Mouse (Mus musculus) intestine, embryonic 15.5 days (tissue): ENCODE data around the gene Kcnmb4. TPM values are rescaled to one million over a fixed set of nuclear protein-coding genes. Genes with fewer than 3 reads are reported as not detected.

Experiments used
- ATAC-seq: fragments of 200-750 bp; cut with Nextera tagmentation; 2 replicates; pipeline ENCODE4 v1.8.0; 2017; ENCODE audit warnings: moderate TSS enrichment, moderate library complexity
- H3K27ac ChIP-seq: fragments of 300-500 bp; sonication (generic); 2 replicates; pipeline ENCODE4 v1.5.1; 2015; ENCODE audit warnings: mild to moderate bottlenecking, inconsistent platforms
- H3K27me3 ChIP-seq: fragments of 300-500 bp; sonication (generic); replicated peaks from 2 replicates; pipeline ENCODE4 v1.6.1; 2015; ENCODE audit warnings: inconsistent platforms
- H3K36me3 ChIP-seq: fragments of 300-500 bp; sonication (generic); 2 replicates; pipeline ENCODE4 v1.6.1; 2015; ENCODE audit warnings: inconsistent platforms
- H3K4me1 ChIP-seq: fragments of 300-500 bp; sonication (generic); replicated peaks from 2 replicates; pipeline ENCODE4 v1.6.1; 2015; ENCODE audit warnings: inconsistent platforms
- H3K4me2 ChIP-seq: fragments of 300-500 bp; sonication (generic); replicated peaks from 2 replicates; pipeline ENCODE4 v1.6.1; 2015; ENCODE audit warnings: mild to moderate bottlenecking, inconsistent platforms
- H3K4me3 ChIP-seq: fragments of 300-500 bp; sonication (generic); replicated peaks from 2 replicates; pipeline ENCODE4 v1.5.1; 2015; ENCODE audit warnings: inconsistent platforms
- H3K9ac ChIP-seq: fragments of 300-500 bp; sonication (generic); 2 replicates; pipeline ENCODE4 v1.6.1; 2015; ENCODE audit warnings: inconsistent platforms
- H3K9me3 ChIP-seq: fragments of 300-500 bp; sonication (generic); 2 replicates; pipeline ENCODE4 v1.6.1; 2016; ENCODE audit warnings: inconsistent platforms
- WGBS: fragments of 180-500 bp; shearing (Covaris S2); methylation state at CpG from one replicate; pipeline ENCODE4 v1.1.7; 2015; 5-methylcytosine and 5-hydroxymethylcytosine counted together
- polyA plus RNA-seq: library from polyadenylated mRNA; unstranded; fragments of >200 nt; fragmentation: Nextera tagmentation; extraction: Ambion mirVana; gene quantifications from 2 replicates; pipeline ENCODE4 v1.2.1, GENCODE M21; 2015

Kcnmb4 gene
- polyA plus RNA-seq, 1 experiment from 2014 or later, result 3.5 TPM

- H3K4me1 ChIP-seq, result no peaks in the 10 kb centered on the region
- WGBS, result 74% methylated on average over 24 of the region's 24 CpGs
- no peak overlapping the region for H3K9ac ChIP-seq
- no peak overlapping the region for H3K4me3 ChIP-seq
- no peak overlapping the region for H3K4me2 ChIP-seq
- no peaks in the 10 kb centered on the region for H3K9me3 ChIP-seq
- no peaks in the 10 kb centered on the region for H3K27me3 ChIP-seq
- no peak overlapping the region for H3K27ac ChIP-seq
- no peaks in the 10 kb centered on the region for H3K36me3 ChIP-seq
- no peak for ATAC-seq
These were observed 55.5 kb downstream of the Kcnmb4 start for GRCm38 (mm10) chr10:116418121-116418726.

GRCm38 (mm10) chr10:116416726-116417125 is 57.0 kb downstream of the Kcnmb4 start:
- Histone ChIP-seq H3K27ac (no peak overlapping the region), H3K4me2 (no peak overlapping the region), H3K9me3 (no peaks in the 10 kb centered on the region), H3K27me3 (no peaks in the 10 kb centered on the region), H3K9ac (no peak overlapping the region), H3K36me3 (no peaks in the 10 kb centered on the region), H3K4me1 (no peaks in the 10 kb centered on the region), H3K4me3 (no peak overlapping the region)
- no peak for ATAC-seq
- 72% methylated on average over 5 of the region's 5 CpGs for WGBS

- Histone ChIP-seq H3K27me3 (no peaks in the 10 kb centered on the region), H3K4me1 (no peaks in the 10 kb centered on the region), H3K9ac (no peak overlapping the region), H3K4me2 (no peak overlapping the region), H3K36me3 (no peaks in the 10 kb centered on the region), H3K27ac (no peak overlapping the region), H3K9me3 (no peaks in the 10 kb centered on the region), H3K4me3 (no peak overlapping the region)
- 84% methylated on average over 6 of the region's 6 CpGs for WGBS
- no peak for ATAC-seq
These were observed 57.5 kb downstream of the Kcnmb4 start for GRCm38 (mm10) chr10:116416142-116416541.

- H3K4me2 ChIP-seq, result no peak overlapping the region
- H3K27me3 ChIP-seq, result no peaks in the 10 kb centered on the region
- no peaks in the 10 kb centered on the region for H3K36me3 ChIP-seq
- H3K9me3 ChIP-seq, result no peaks in the 10 kb centered on the region
- H3K4me1 ChIP-seq, result no peaks in the 10 kb centered on the region
- ATAC-seq, result no peak
- H3K4me3 ChIP-seq, result no peak overlapping the region
- no peak overlapping the region for H3K9ac ChIP-seq
- WGBS, result 43% methylated on average over 9 of the region's 9 CpGs
- H3K27ac ChIP-seq, result no peak overlapping the region
These were observed 62.9 kb downstream of the Kcnmb4 start for GRCm38 (mm10) chr10:116410826-116411225.

GRCm38 (mm10) chr10:116407684-116408359 is 65.9 kb downstream of the Kcnmb4 start:
- H3K9me3 ChIP-seq, result no peaks in the 10 kb centered on the region
- no peak overlapping the region for H3K4me2 ChIP-seq
- no peaks in the 10 kb centered on the region for H3K36me3 ChIP-seq
- no peaks in the 10 kb centered on the region for H3K4me1 ChIP-seq
- ATAC-seq, result no peak
- H3K4me3 ChIP-seq, result no peak overlapping the region
- WGBS, result 58% methylated on average over 19 of the region's 19 CpGs
- H3K27me3 ChIP-seq, result no peaks in the 10 kb centered on the region
- H3K27ac ChIP-seq, result no peak overlapping the region
- H3K9ac ChIP-seq, result no peak overlapping the region

- 94% methylated on average over 6 of the region's 6 CpGs for WGBS
- no peaks in the 10 kb centered on the region for H3K9me3 ChIP-seq
- ATAC-seq, result no peak
These were observed 68.7 kb downstream of the Kcnmb4 start for GRCm38 (mm10) chr10:116405011-116405410.

GRCm38 (mm10) chr10:116403679-116404078 is 70.0 kb downstream of the Kcnmb4 start:
- H3K27ac ChIP-seq, result no peak overlapping the region
- H3K4me2 ChIP-seq, result no peak overlapping the region
- no peak overlapping the region for H3K4me3 ChIP-seq
- no peak for ATAC-seq
- no peaks in the 10 kb centered on the region for H3K9me3 ChIP-seq
- 37% methylated on average over 4 of the region's 4 CpGs for WGBS
- no peaks in the 10 kb centered on the region for H3K27me3 ChIP-seq
- H3K4me1 ChIP-seq, result no peaks in the 10 kb centered on the region
- no peak overlapping the region for H3K9ac ChIP-seq
- H3K36me3 ChIP-seq, result no peaks in the 10 kb centered on the region

More at GRCm38 (mm10) chr10:116405011-116405410, 68.7 kb downstream of the Kcnmb4 start:
- no peak overlapping the region for H3K4me3 ChIP-seq
- H3K27me3 ChIP-seq, result no peaks in the 10 kb centered on the region
- no peaks in the 10 kb centered on the region for H3K4me1 ChIP-seq
- H3K4me2 ChIP-seq, result no peak overlapping the region
- no peak overlapping the region for H3K9ac ChIP-seq
- H3K27ac ChIP-seq, result no peak overlapping the region
- H3K36me3 ChIP-seq, result no peaks in the 10 kb centered on the region

GRCm38 (mm10) chr10:116402742-116403425 is 70.8 kb downstream of the Kcnmb4 start:
- no peak overlapping the region for H3K4me2 ChIP-seq

GRCm38 (mm10) chr10:116397973-116398372 is 75.7 kb downstream of the Kcnmb4 start:
- WGBS, result 49% methylated on average over 12 of the region's 12 CpGs
- no peaks in the 10 kb centered on the region for H3K27me3 ChIP-seq
- no peak for ATAC-seq
- H3K4me2 ChIP-seq, result 0 out of 2 replicates have a peak overlapping the region, but pooled peaks have one; percentile 45
- no peaks in the 10 kb centered on the region for H3K9me3 ChIP-seq
- H3K36me3 ChIP-seq, result no peaks in the 10 kb centered on the region
- H3K27ac ChIP-seq, result no peak overlapping the region
- no peak overlapping the region for H3K4me3 ChIP-seq
- no peaks in the 10 kb centered on the region for H3K4me1 ChIP-seq
- H3K9ac ChIP-seq, result no peak overlapping the region

More at GRCm38 (mm10) chr10:116402742-116403425, 70.8 kb downstream of the Kcnmb4 start:
- Histone ChIP-seq H3K9me3 (no peaks in the 10 kb centered on the region), H3K36me3 (no peaks in the 10 kb centered on the region), H3K27ac (no peak overlapping the region), H3K9ac (no peak overlapping the region), H3K27me3 (no peaks in the 10 kb centered on the region), H3K4me1 (no peaks in the 10 kb centered on the region), H3K4me3 (no peak overlapping the region)
- ATAC-seq, result no peak
- 81% methylated on average over 6 of the region's 6 CpGs for WGBS

GRCm38 (mm10) chr10:116397573-116397972 is 76.1 kb downstream of the Kcnmb4 start:
- Histone ChIP-seq H3K9me3 (no peaks in the 10 kb centered on the region), H3K4me3 (no peak overlapping the region)
- WGBS, result 37% methylated on average over 14 of the region's 14 CpGs

GRCm38 (mm10) chr10:116396966-116397365 is 76.7 kb downstream of the Kcnmb4 start:
- H3K27me3 ChIP-seq, result no peaks in the 10 kb centered on the region
- H3K4me2 ChIP-seq, result no peak overlapping the region
- WGBS, result 83% methylated on average over 13 of the region's 13 CpGs
- no peak for ATAC-seq
- H3K27ac ChIP-seq, result no peak overlapping the region
- H3K9me3 ChIP-seq, result no peaks in the 10 kb centered on the region
- no peak overlapping the region for H3K9ac ChIP-seq
- H3K4me1 ChIP-seq, result no peaks in the 10 kb centered on the region
- no peaks in the 10 kb centered on the region for H3K36me3 ChIP-seq
- H3K4me3 ChIP-seq, result no peak overlapping the region

More at GRCm38 (mm10) chr10:116397573-116397972, 76.1 kb downstream of the Kcnmb4 start:
- no peaks in the 10 kb centered on the region for H3K36me3 ChIP-seq
- no peaks in the 10 kb centered on the region for H3K27me3 ChIP-seq
- ATAC-seq, result no peak
- H3K9ac ChIP-seq, result no peak overlapping the region
- H3K4me2 ChIP-seq, result peak overlapping the region; percentile 45
- H3K4me1 ChIP-seq, result no peaks in the 10 kb centered on the region
- no peak overlapping the region for H3K27ac ChIP-seq

- no peak overlapping the region for H3K27ac ChIP-seq
- no peak overlapping the region for H3K9ac ChIP-seq
- no peaks in the 10 kb centered on the region for H3K4me1 ChIP-seq
- H3K9me3 ChIP-seq, result no peaks in the 10 kb centered on the region
- H3K4me2 ChIP-seq, result no peak overlapping the region
- WGBS, result 74% methylated on average over 5 of the region's 5 CpGs
- no peaks in the 10 kb centered on the region for H3K36me3 ChIP-seq
- no peak for ATAC-seq
- no peaks in the 10 kb centered on the region for H3K27me3 ChIP-seq
- no peak overlapping the region for H3K4me3 ChIP-seq
These were observed 77.4 kb downstream of the Kcnmb4 start for GRCm38 (mm10) chr10:116396279-116396678.
